Mouse (Mus musculus) MEL (cell line): Measurements from ENCODE around the gene Rims3. TPM values are rescaled to one million over a fixed set of nuclear protein-coding genes. Genes with fewer than 3 reads are reported as not detected.

Source experiments
- DNase-seq: peaks from one replicate; pipeline ENCODE4 v3.0.0; 2011; ENCODE audit warnings: low read depth, low spot score
- H3K27ac ChIP-seq: 2 replicates; pipeline ENCODE4 v1.5.1; 2012; ENCODE audit warnings: low read depth, mild to moderate bottlenecking, control low read depth, low read length, moderate library complexity; ENCODE audit not compliant: control insufficient read depth
- H3K27me3 ChIP-seq, 2 experiments: fragments of 150-350 bp in 1 of 2; sonication (generic) in 1 of 2; 2 replicates each; pipeline ENCODE4 v1.6.1; 2012; ENCODE audit warnings: low read length in 2 of 2, mild to moderate bottlenecking in 2 of 2, improper control_type of control experiment in 1 of 2, moderate library complexity in 1 of 2; ENCODE audit not compliant: insufficient read depth in 2 of 2, control insufficient read depth in 1 of 2
- H3K36me3 ChIP-seq, 2 experiments: 2 replicates each; pipeline ENCODE4 v1.6.1; 2012 to 2014; ENCODE audit warnings: low read length in 2 of 2, improper control_type of control experiment in 1 of 2, inconsistent platforms in 1 of 2, mild to moderate bottlenecking in 1 of 2; ENCODE audit not compliant: insufficient read depth in 2 of 2, control insufficient read depth in 1 of 2
- H3K4me1 ChIP-seq, 2 experiments: fragments of 150-350 bp in 1 of 2; sonication (generic) in 1 of 2; 2 replicates each; pipeline ENCODE4 v1.6.1; 2012; ENCODE audit warnings: low read length in 2 of 2, improper control_type of control experiment in 1 of 2, mild to moderate bottlenecking in 1 of 2; ENCODE audit not compliant: insufficient read depth in 2 of 2, control insufficient read depth in 1 of 2
- H3K4me3 ChIP-seq, 2 experiments: fragments of 150-350 bp in 1 of 2; sonication (generic) in 1 of 2; 2 replicates each; pipeline ENCODE4 v1.5.1; 2012; ENCODE audit warnings: low read depth in 2 of 2, low read length in 2 of 2, mild to moderate bottlenecking in 2 of 2, moderate library complexity in 2 of 2, control low read depth in 1 of 2, improper control_type of control experiment in 1 of 2; ENCODE audit not compliant: control insufficient read depth in 1 of 2, insufficient read depth in 1 of 2
- H3K79me2 ChIP-seq: 2 replicates; pipeline ENCODE4 v1.6.1; 2012; ENCODE audit warnings: mild to moderate bottlenecking, low read length, moderate library complexity; ENCODE audit not compliant: control insufficient read depth, poor library complexity, insufficient read depth
- H3K9ac ChIP-seq: 2 replicates; pipeline ENCODE4 v1.6.1; 2012; ENCODE audit warnings: low read depth, mild to moderate bottlenecking, control low read depth, low read length, moderate library complexity; ENCODE audit not compliant: control insufficient read depth, poor library complexity, severe bottlenecking
- H3K9me3 ChIP-seq: fragments of 150-350 bp; sonication (generic); replicated peaks from 2 replicates; pipeline ENCODE4 v1.6.1; 2012; ENCODE audit warnings: mild to moderate bottlenecking, low read length, improper control_type of control experiment, moderate library complexity; ENCODE audit not compliant: insufficient read depth
- CTCF ChIP-seq, 3 experiments: IDR thresholded peaks in 2 of 3; conservative IDR thresholded peaks in 1 of 3; 2 replicates each; pipeline ENCODE4 v1.5.1; 2011 to 2012; ENCODE audit warnings: low read length in 3 of 3, low read depth in 2 of 3, mild to moderate bottlenecking in 2 of 3, improper control_type of control experiment in 1 of 3, inconsistent platforms in 1 of 3, mixed read lengths in 1 of 3, moderate library complexity in 1 of 3; ENCODE audit not compliant: control insufficient read depth in 1 of 3, insufficient read depth in 1 of 3, poor library complexity in 1 of 3, severe bottlenecking in 1 of 3
- E2F4 ChIP-seq: IDR thresholded peaks from 2 replicates; pipeline ENCODE4 v1.6.1; 2011; ENCODE audit warnings: low read depth, low read length, improper control_type of control experiment, borderline replicate concordance
- ELF1 ChIP-seq: IDR thresholded peaks from 2 replicates; pipeline ENCODE4 v1.6.1; 2014; ENCODE audit warnings: low read depth, mild to moderate bottlenecking, inconsistent platforms, low read length, improper control_type of control experiment, moderate library complexity
- ETS1 ChIP-seq: IDR thresholded peaks from 2 replicates; pipeline ENCODE4 v1.6.1; 2012; ENCODE audit warnings: low read depth, mild to moderate bottlenecking, inconsistent platforms, low read length, improper control_type of control experiment, moderate library complexity
- GABPA ChIP-seq: IDR thresholded peaks from 2 replicates; pipeline ENCODE4 v1.6.1; 2012; ENCODE audit warnings: low read depth, mild to moderate bottlenecking, inconsistent platforms, low read length, improper control_type of control experiment, moderate library complexity
- HCFC1 ChIP-seq: IDR thresholded peaks from 2 replicates; pipeline ENCODE4 v1.6.1; 2012; ENCODE audit warnings: low read depth, mild to moderate bottlenecking, inconsistent platforms, low read length, improper control_type of control experiment, moderate library complexity
- KAT2A ChIP-seq: conservative IDR thresholded peaks from 2 replicates; pipeline ENCODE4 v1.6.1; 2012; ENCODE audit warnings: low read depth, low read length, improper control_type of control experiment, inconsistent platforms
- MAFK ChIP-seq: IDR thresholded peaks from 2 replicates; pipeline ENCODE4 v1.6.1; 2011; ENCODE audit warnings: low read depth, mild to moderate bottlenecking, low read length, improper control_type of control experiment, borderline replicate concordance
- MAZ ChIP-seq: IDR thresholded peaks from 2 replicates; pipeline ENCODE4 v1.6.1; 2012; ENCODE audit warnings: low read depth, mild to moderate bottlenecking, inconsistent platforms, low read length, improper control_type of control experiment
- MEF2A ChIP-seq: IDR thresholded peaks from 2 replicates; pipeline ENCODE4 v1.6.1; 2014; ENCODE audit warnings: low read depth, mild to moderate bottlenecking, inconsistent platforms, low read length, improper control_type of control experiment; ENCODE audit not compliant: poor library complexity, insufficient replicate concordance, severe bottlenecking; ENCODE audit errors: extremely low read depth
- MXI1 ChIP-seq: IDR thresholded peaks from 2 replicates; pipeline ENCODE4 v1.6.1; 2011; ENCODE audit warnings: mild to moderate bottlenecking, low read depth, low read length, improper control_type of control experiment
- POLR2A ChIP-seq, 2 experiments: IDR thresholded peaks; 2 replicates each; pipeline ENCODE4 v1.6.1; 2011 to 2012; ENCODE audit warnings: low read length in 2 of 2, mild to moderate bottlenecking in 2 of 2, control low read depth in 1 of 2, improper control_type of control experiment in 1 of 2, low read depth in 1 of 2, moderate library complexity in 1 of 2; ENCODE audit not compliant: control insufficient read depth in 1 of 2, insufficient read depth in 1 of 2, poor library complexity in 1 of 2
- POLR2AphosphoS5 ChIP-seq: IDR thresholded peaks from 2 replicates; pipeline ENCODE4 v1.6.1; 2012; ENCODE audit warnings: low read depth, borderline replicate concordance, mild to moderate bottlenecking, inconsistent platforms, low read length, moderate library complexity, mixed read lengths
- RAD21 ChIP-seq: IDR thresholded peaks from 2 replicates; pipeline ENCODE4 v1.6.1; 2011; ENCODE audit warnings: mild to moderate bottlenecking, low read depth, low read length, improper control_type of control experiment
- SMC3 ChIP-seq: IDR thresholded peaks from 2 replicates; pipeline ENCODE4 v1.6.1; 2011; ENCODE audit warnings: low read depth, low read length, improper control_type of control experiment
- TAL1 ChIP-seq: IDR thresholded peaks from 2 replicates; pipeline ENCODE4 v1.6.1; 2012; ENCODE audit warnings: mild to moderate bottlenecking, inconsistent platforms, low read length, moderate library complexity, mixed read lengths
- TBP ChIP-seq: IDR thresholded peaks from 2 replicates; pipeline ENCODE4 v1.8.0; 2011; ENCODE audit warnings: low read depth, low read length, improper control_type of control experiment
- USF1 ChIP-seq: IDR thresholded peaks from 2 replicates; pipeline ENCODE4 v1.6.1; 2014; ENCODE audit warnings: low read depth, mild to moderate bottlenecking, inconsistent platforms, low read length, improper control_type of control experiment, moderate library complexity
- USF2 ChIP-seq, 2 experiments: IDR thresholded peaks; 2 replicates each; pipeline ENCODE4 v1.6.1; 2011 to 2012; ENCODE audit warnings: improper control_type of control experiment in 2 of 2, low read length in 2 of 2, borderline replicate concordance in 1 of 2, inconsistent platforms in 1 of 2, low read depth in 1 of 2, mild to moderate bottlenecking in 1 of 2; ENCODE audit not compliant: insufficient read depth in 1 of 2
- ZC3H11A ChIP-seq: IDR thresholded peaks from 2 replicates; pipeline ENCODE4 v1.6.1; 2012; ENCODE audit warnings: low read depth, mild to moderate bottlenecking, inconsistent platforms, low read length, improper control_type of control experiment
- ZKSCAN1 ChIP-seq: IDR thresholded peaks from 2 replicates; pipeline ENCODE4 v1.6.1; 2012; ENCODE audit warnings: low read depth, mild to moderate bottlenecking, inconsistent platforms, low read length, improper control_type of control experiment, moderate library complexity
- ZMIZ1 ChIP-seq: IDR thresholded peaks from 2 replicates; pipeline ENCODE4 v1.6.1; 2012; ENCODE audit warnings: low read depth, mild to moderate bottlenecking, inconsistent platforms, low read length, improper control_type of control experiment, moderate library complexity
- polyA plus RNA-seq, 2 experiments: library from polyadenylated mRNA; stranded (reverse) in 1 of 2; unstranded in 1 of 2; fragments of >175 nt in 1 of 2; fragments of >200 nt in 1 of 2; gene quantifications; 2 replicates each; pipeline versions ENCODE4 v1.2.1 to v1.2.4; 2012; ENCODE audit warnings: low replicate concordance in 2 of 2, low read depth in 1 of 2; ENCODE audit not compliant: insufficient read length in 2 of 2, insufficient read depth in 1 of 2, missing spikeins in 1 of 2
- total RNA-seq: library from RNA; depleted of rRNA; stranded (reverse); fragments of 300-350 nt; gene quantifications from 2 replicates; pipeline ENCODE4 v1.2.3, GENCODE M21; 2012

The Rims3 gene
- total and polyA plus RNA-seq, 3 experiments: 0.07 TPM; not detected in 2

- TF ChIP-seq POLR2A (IDR thresholded peaks at IDR 0.05; ENCODE audit: control insufficient read depth in 1 of 2, insufficient read depth in 1 of 2, low read depth in 1 of 2, low read length in 2 of 2, poor library complexity in 1 of 2): no peak
- TF ChIP-seq MEF2A: no peak
- TF ChIP-seq CTCF (IDR thresholded peaks at IDR 0.05 in 2 of 3, conservative IDR thresholded peaks at IDR 0.05 in 1 of 3; ENCODE audit: control insufficient read depth in 1 of 3, insufficient read depth in 1 of 3, low read depth in 2 of 3, low read length in 3 of 3, poor library complexity in 1 of 3, severe bottlenecking in 1 of 3): peak; percentile 47 to 89 (median 54)
- TF ChIP-seq GABPA: no peak
- no peak for TF ChIP-seq USF2 (IDR thresholded peaks at IDR 0.05; ENCODE audit: borderline replicate concordance in 1 of 2, insufficient read depth in 1 of 2, low read depth in 1 of 2, low read length in 2 of 2)
- TF ChIP-seq KAT2A: no peak
- no peak for TF ChIP-seq TBP
- peak; percentile 88 for TF ChIP-seq RAD21
- TF ChIP-seq ZMIZ1: no peak
- peak; percentile 86 for TF ChIP-seq SMC3
- TF ChIP-seq ELF1: no peak
- TF ChIP-seq ZKSCAN1: no peak
- TF ChIP-seq MXI1: no peak
- no peak for TF ChIP-seq MAZ
- TF ChIP-seq E2F4: no peak
- no peak for TF ChIP-seq HCFC1
- TF ChIP-seq USF1: no peak
- TF ChIP-seq TAL1: no peak
- no peak for TF ChIP-seq POLR2AphosphoS5
- TF ChIP-seq MAFK: no peak
- peak; percentile 73 for TF ChIP-seq ZC3H11A
- no peak for TF ChIP-seq ETS1
- Histone ChIP-seq H3K9ac (no peak overlapping the region), H3K4me3 (no peak overlapping the region), H3K27ac (no peak overlapping the region), H3K9me3 (no peaks in the 10 kb centered on the region), H3K79me2 (no peaks in the 10 kb centered on the region), H3K36me3 (no peaks in the 10 kb centered on the region), H3K4me1 (no peaks in the 10 kb centered on the region), H3K27me3 (peaks cover 0 to 8% of the 10 kb centered on the region in 2 experiments; a peak in 2 of 4 replicates)
- peak; percentile 56 for DNase-seq
Observed at GRCm38 (mm10) chr4:120887381-120888112, 32.9 kb downstream of the Rims3 start.
